17 mouse cellular contexts compared by ENCODE assay signal in the genomic region with DNA sequence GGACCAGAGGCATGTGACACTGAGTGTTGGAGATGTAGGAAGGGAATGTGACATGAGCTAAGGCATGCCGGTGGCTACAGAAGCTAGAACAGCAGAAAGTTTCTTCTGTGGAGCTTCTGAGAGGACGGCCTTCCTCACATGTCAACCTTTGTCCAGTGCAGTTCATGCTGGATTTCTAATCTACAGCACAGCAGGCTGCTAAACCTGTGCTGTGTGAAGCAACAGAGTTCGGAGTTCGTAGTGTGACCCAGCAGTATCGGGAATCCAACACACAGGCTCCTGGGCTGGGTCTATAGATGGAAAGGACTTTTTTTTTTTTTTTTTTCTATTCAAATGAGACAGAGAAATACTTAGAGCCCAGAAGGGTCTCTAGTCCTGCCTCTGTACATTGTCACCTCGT.
"Had no signal": no experiment of that assay in that cellular context is flagged by ENCODE, and none has a peak within 500 bp of the region (broad histone marks: within the 10 kb centered on the region; RNA-seq: fewer than 3 reads in every experiment).

No protein-coding gene starts in this region.

- DNase-seq: lung, adult 2 months; lung, postnatal 14 days; lung, postnatal 36 days; right cerebral cortex, postnatal 14 days; spleen, adult 18-20 months; thymus, adult 18-20 months; thymus, postnatal 14 days; thymus, postnatal 36 days had no signal

- ATAC-seq: lung, postnatal 0 days; midbrain, embryonic 13.5 days; midbrain, embryonic 15.5 days had no signal

- H3K9me3 ChIP-seq: liver, embryonic 15.5 days; lung, embryonic 15.5 days; megakaryocyte, embryonic 14.5 days; midbrain, embryonic 13.5 days; midbrain, embryonic 15.5 days; neural tube, embryonic 12.5 days had no signal

- H3K27ac ChIP-seq: liver, embryonic 15.5 days; lung, embryonic 15.5 days; macrophage; midbrain, embryonic 13.5 days; midbrain, embryonic 15.5 days; neural tube, embryonic 12.5 days had no signal

- H3K4me1 ChIP-seq: liver, embryonic 15.5 days; midbrain, embryonic 15.5 days; neural tube, embryonic 12.5 days had no signal

- H3K27me3 ChIP-seq: liver, embryonic 15.5 days; lung, embryonic 15.5 days; midbrain, embryonic 13.5 days; midbrain, embryonic 15.5 days; neural tube, embryonic 12.5 days had no signal

- H3K4me2 ChIP-seq: liver, embryonic 15.5 days; lung, embryonic 15.5 days; midbrain, embryonic 11.5 days; midbrain, embryonic 13.5 days; midbrain, embryonic 15.5 days; neural tube, embryonic 12.5 days had no signal

- H3K4me3 ChIP-seq: liver, embryonic 15.5 days; lung, embryonic 15.5 days; megakaryocyte, embryonic 14.5 days; midbrain, embryonic 13.5 days; midbrain, embryonic 15.5 days; neural tube, embryonic 12.5 days had no signal

- H3K36me3 ChIP-seq: liver, embryonic 15.5 days; lung, embryonic 15.5 days; midbrain, embryonic 15.5 days; neural tube, embryonic 12.5 days had no signal

- H3K9ac ChIP-seq: liver, embryonic 15.5 days; lung, embryonic 15.5 days; midbrain, embryonic 13.5 days; midbrain, embryonic 15.5 days; neural tube, embryonic 12.5 days had no signal
